Mouse (Mus musculus) hindbrain, embryonic 10.5 days (tissue): Measurements from ENCODE around the gene Lhx6. TPM values are rescaled to one million over a fixed set of nuclear protein-coding genes. Genes with fewer than 3 reads are reported as not detected.

Experiments
- DNase-seq: peaks from one replicate; pipeline ENCODE4 v3.0.0-alpha.2; 2017; ENCODE audit warnings: low spot score
- H3K27ac ChIP-seq: fragments of 300-500 bp; sonication (generic); 2 replicates; pipeline ENCODE4 v1.5.1; 2016; ENCODE audit warnings: mild to moderate bottlenecking, moderate library complexity
- H3K27me3 ChIP-seq: fragments of 300-500 bp; sonication (generic); 2 replicates; pipeline ENCODE4 v1.6.1; 2016; ENCODE audit warnings: mild to moderate bottlenecking; ENCODE audit not compliant: poor library complexity, insufficient read depth, severe bottlenecking
- H3K36me3 ChIP-seq: fragments of 300-500 bp; sonication (generic); 2 replicates; pipeline ENCODE4 v1.6.1; 2016; ENCODE audit warnings: mild to moderate bottlenecking, moderate library complexity
- H3K4me1 ChIP-seq: fragments of 300-500 bp; sonication (generic); replicated peaks from 2 replicates; pipeline ENCODE4 v1.6.1; 2016; ENCODE audit warnings: mild to moderate bottlenecking
- H3K4me3 ChIP-seq: fragments of 300-500 bp; sonication (generic); 2 replicates; pipeline ENCODE4 v1.5.1; 2016; ENCODE audit warnings: mild to moderate bottlenecking, moderate library complexity
- H3K9me3 ChIP-seq: fragments of 300-500 bp; sonication (generic); 2 replicates; pipeline ENCODE4 v1.6.1; 2016; ENCODE audit warnings: mild to moderate bottlenecking, moderate library complexity
- WGBS: fragments of 180-500 bp; shearing (Covaris S2); methylation state at CpG from one replicate; pipeline ENCODE4 v1.1.7; 2016; 5-methylcytosine and 5-hydroxymethylcytosine counted together
- polyA plus RNA-seq: library from polyadenylated mRNA; unstranded; fragments of >200 nt; fragmentation: Nextera tagmentation; extraction: Ambion mirVana; gene quantifications from 2 replicates; pipeline ENCODE4 v1.2.1, GENCODE M21; 2016

The Lhx6 gene
- polyA plus RNA-seq, 1 experiment from 2014 or later, result 0.84 TPM

GRCm38 (mm10) chr2:36085041-36085440 is 20.2 kb downstream of the Lhx6 start:
- peaks cover 7% of the 10 kb centered on the region for H3K4me1 ChIP-seq
- no peak overlapping the region for H3K4me3 ChIP-seq
- H3K27ac ChIP-seq, result no peak overlapping the region
- peaks cover 55% of the 10 kb centered on the region for H3K27me3 ChIP-seq
- no peaks in the 10 kb centered on the region for H3K36me3 ChIP-seq
- 92% methylated on average over 1 of the region's 1 CpGs for WGBS
- no peaks in the 10 kb centered on the region for H3K9me3 ChIP-seq
- DNase-seq, result no peak

GRCm38 (mm10) chr2:36082802-36083580 is 22.2 kb downstream of the Lhx6 start:
- no peak overlapping the region for H3K27ac ChIP-seq
- H3K4me1 ChIP-seq, result peaks cover 15% of the 10 kb centered on the region
- H3K9me3 ChIP-seq, result no peaks in the 10 kb centered on the region
- no peak for DNase-seq
- H3K27me3 ChIP-seq, result peaks cover 43% of the 10 kb centered on the region
- no peak overlapping the region for H3K4me3 ChIP-seq
- no peaks in the 10 kb centered on the region for H3K36me3 ChIP-seq
- 85% methylated on average over 9 of the region's 9 CpGs for WGBS

- no peaks in the 10 kb centered on the region for H3K36me3 ChIP-seq
- peaks cover 28% of the 10 kb centered on the region for H3K27me3 ChIP-seq
- peaks cover 27% of the 10 kb centered on the region for H3K4me1 ChIP-seq
- WGBS, result 33% methylated on average over 9 of the region's 9 CpGs
- no peak overlapping the region for H3K4me3 ChIP-seq
- DNase-seq, result peak; percentile 38
- H3K9me3 ChIP-seq, result no peaks in the 10 kb centered on the region
- peak overlapping the region; percentile 12; the same call in 1 of the 2 replicates for H3K27ac ChIP-seq
Measured at GRCm38 (mm10) chr2:36081446-36081845, 23.8 kb downstream of the Lhx6 start.

- H3K27me3 ChIP-seq, result 0 out of 2 replicates have a peak, but pooled peaks cover 8% of the 10 kb centered on the region
- 29% methylated on average over 11 of the region's 11 CpGs for WGBS
- H3K36me3 ChIP-seq, result no peaks in the 10 kb centered on the region
- no peak overlapping the region for H3K27ac ChIP-seq
- peaks cover 27% of the 10 kb centered on the region for H3K4me1 ChIP-seq
- no peaks in the 10 kb centered on the region for H3K9me3 ChIP-seq
- DNase-seq, result no peak
- no peak overlapping the region for H3K4me3 ChIP-seq
Measured at GRCm38 (mm10) chr2:36077160-36077761, 27.9 kb downstream of the Lhx6 start.

- DNase-seq, result no peak
- H3K4me3 ChIP-seq, result no peak overlapping the region
- no peak overlapping the region for H3K27ac ChIP-seq
- 91% methylated on average over 5 of the region's 5 CpGs for WGBS
- H3K9me3 ChIP-seq, result no peaks in the 10 kb centered on the region
- H3K4me1 ChIP-seq, result peaks cover 20% of the 10 kb centered on the region
- 0 out of 2 replicates have a peak, but pooled peaks cover 8% of the 10 kb centered on the region for H3K27me3 ChIP-seq
- H3K36me3 ChIP-seq, result no peaks in the 10 kb centered on the region
Measured at GRCm38 (mm10) chr2:36075210-36075609, 30.0 kb downstream of the Lhx6 start.

- Histone ChIP-seq H3K27me3 (0 out of 2 replicates have a peak, but pooled peaks cover 3% of the 10 kb centered on the region), H3K27ac (no peak overlapping the region), H3K9me3 (no peaks in the 10 kb centered on the region), H3K4me1 (peaks cover 19% of the 10 kb centered on the region), H3K4me3 (no peak overlapping the region), H3K36me3 (no peaks in the 10 kb centered on the region)
- WGBS, result 54% methylated on average over 3 of the region's 3 CpGs
- DNase-seq, result no peak
Measured at GRCm38 (mm10) chr2:36073781-36074180, 31.4 kb downstream of the Lhx6 start.

GRCm38 (mm10) chr2:36071660-36072305 is 33.4 kb downstream of the Lhx6 start:
- H3K27me3 ChIP-seq, result peaks cover 3% of the 10 kb centered on the region; the same call in 1 of the 2 replicates
- no peak for DNase-seq
- WGBS, result 82% methylated on average over 8 of the region's 8 CpGs
- H3K9me3 ChIP-seq, result no peaks in the 10 kb centered on the region
- H3K27ac ChIP-seq, result no peak overlapping the region
- no peaks in the 10 kb centered on the region for H3K36me3 ChIP-seq
- no peak overlapping the region for H3K4me3 ChIP-seq
- peaks cover under 1% of the 10 kb centered on the region; the same call in 1 of the 2 replicates for H3K4me1 ChIP-seq

GRCm38 (mm10) chr2:36067132-36067531 is 38.1 kb downstream of the Lhx6 start:
- no peak overlapping the region for H3K27ac ChIP-seq
- no peak for DNase-seq
- H3K4me3 ChIP-seq, result no peak overlapping the region
- H3K4me1 ChIP-seq, result no peaks in the 10 kb centered on the region
- WGBS, result 70% methylated on average over 9 of the region's 9 CpGs
- no peaks in the 10 kb centered on the region for H3K36me3 ChIP-seq
- H3K27me3 ChIP-seq, result peaks cover 3% of the 10 kb centered on the region; the same call in 1 of the 2 replicates
- H3K9me3 ChIP-seq, result no peaks in the 10 kb centered on the region

GRCm38 (mm10) chr2:36061409-36061808 is 43.8 kb downstream of the Lhx6 start:
- Histone ChIP-seq H3K27me3 (no peaks in the 10 kb centered on the region), H3K4me1 (no peaks in the 10 kb centered on the region), H3K9me3 (no peaks in the 10 kb centered on the region), H3K36me3 (no peaks in the 10 kb centered on the region), H3K27ac (no peak overlapping the region), H3K4me3 (no peak overlapping the region)
- DNase-seq, result no peak
- 66% methylated on average over 5 of the region's 5 CpGs for WGBS

- DNase-seq, result no peak
- Histone ChIP-seq H3K4me1 (no peaks in the 10 kb centered on the region), H3K9me3 (no peaks in the 10 kb centered on the region), H3K36me3 (no peaks in the 10 kb centered on the region), H3K27ac (no peak overlapping the region), H3K4me3 (no peak overlapping the region), H3K27me3 (no peaks in the 10 kb centered on the region)
- WGBS, result 58% methylated on average over 3 of the region's 3 CpGs
Measured at GRCm38 (mm10) chr2:36056248-36056647, 49.0 kb downstream of the Lhx6 start.

- H3K4me1 ChIP-seq, result peaks cover 10% of the 10 kb centered on the region
- no peaks in the 10 kb centered on the region for H3K9me3 ChIP-seq
- no peak overlapping the region for H3K27ac ChIP-seq
- no peak overlapping the region for H3K4me3 ChIP-seq
- no peaks in the 10 kb centered on the region for H3K36me3 ChIP-seq
- no peak for DNase-seq
- H3K27me3 ChIP-seq, result no peaks in the 10 kb centered on the region
- WGBS, result 82% methylated on average over 3 of the region's 3 CpGs
Measured at GRCm38 (mm10) chr2:36053249-36053648, 52.0 kb downstream of the Lhx6 start.

GRCm38 (mm10) chr2:36049567-36049954 is 55.6 kb downstream of the Lhx6 start:
- Histone ChIP-seq H3K4me3 (peak overlapping the region; percentile 82), H3K27ac (no peak overlapping the region), H3K27me3 (no peaks in the 10 kb centered on the region), H3K9me3 (no peaks in the 10 kb centered on the region), H3K36me3 (0 out of 2 replicates have a peak, but pooled peaks cover 4% of the 10 kb centered on the region), H3K4me1 (peaks cover 23% of the 10 kb centered on the region)
- DNase-seq, result no peak
- 47% methylated on average over 10 of the region's 10 CpGs for WGBS
